Mouse (Mus musculus) ES-E14 (cell line): Measurements from ENCODE around the gene Dennd4a. TPM values are rescaled to one million over a fixed set of nuclear protein-coding genes. Genes with fewer than 3 reads are reported as not detected.
A peak's percentile ranks its signal among the peaks of the same experiment; 100 is the strongest.

Experiments used
- DNase-seq: peaks from one replicate; pipeline ENCODE4 v3.0.0-alpha.2; 2013; ENCODE audit warnings: low read depth, low spot score
- H3K27ac ChIP-seq: 2 replicates; pipeline ENCODE4 v1.5.1; 2012; ENCODE audit warnings: low read depth, mild to moderate bottlenecking, low read length, moderate library complexity, mixed read lengths; ENCODE audit not compliant: poor library complexity, insufficient read depth, severe bottlenecking
- H3K36me3 ChIP-seq: 2 replicates; pipeline ENCODE4 v1.6.1; 2012; ENCODE audit warnings: mild to moderate bottlenecking, low read length, moderate library complexity, mixed read lengths; ENCODE audit not compliant: control insufficient read depth, poor library complexity, insufficient read depth, severe bottlenecking
- H3K4me1 ChIP-seq, 2 experiments: fragments of 150-350 bp in 1 of 2; sonication (generic) in 1 of 2; 2 replicates each; pipeline ENCODE4 v1.6.1; 2012; ENCODE audit warnings: low read length in 2 of 2, mild to moderate bottlenecking in 1 of 2, mixed read lengths in 1 of 2; ENCODE audit not compliant: control insufficient read depth in 2 of 2, insufficient read depth in 2 of 2, poor library complexity in 1 of 2
- H3K4me3 ChIP-seq, 2 experiments: fragments of 150-350 bp in 1 of 2; sonication (generic) in 1 of 2; 2 replicates each; pipeline ENCODE4 v1.5.1; 2012; ENCODE audit warnings: low read length in 2 of 2, low read depth in 1 of 2, mild to moderate bottlenecking in 1 of 2, mixed read lengths in 1 of 2; ENCODE audit not compliant: insufficient read depth in 1 of 2, poor library complexity in 1 of 2, severe bottlenecking in 1 of 2
- H3K9ac ChIP-seq: 2 replicates; pipeline ENCODE4 v1.6.1; 2012; ENCODE audit warnings: low read depth, mild to moderate bottlenecking, low read length, mixed read lengths; ENCODE audit not compliant: poor library complexity, insufficient read depth, severe bottlenecking
- H3K9me3 ChIP-seq: fragments of 150-350 bp; sonication (generic); 2 replicates; pipeline ENCODE4 v1.6.1; 2012; ENCODE audit warnings: low read depth, mild to moderate bottlenecking, low read length; ENCODE audit not compliant: control insufficient read depth, insufficient read depth
- CHD2 ChIP-seq: IDR thresholded peaks from 2 replicates; pipeline ENCODE4 v1.6.1; 2014; ENCODE audit warnings: mild to moderate bottlenecking, low read depth, low read length, inconsistent platforms
- HCFC1 ChIP-seq: IDR thresholded peaks from 2 replicates; pipeline ENCODE4 v1.6.1; 2012; ENCODE audit warnings: low read length, inconsistent platforms, borderline replicate concordance; ENCODE audit not compliant: insufficient read depth
- MAFK ChIP-seq: IDR thresholded peaks from 2 replicates; pipeline ENCODE4 v1.6.1; 2014; ENCODE audit warnings: mild to moderate bottlenecking, low read depth, low read length, inconsistent platforms; ENCODE audit not compliant: insufficient read depth
- ZC3H11A ChIP-seq: IDR thresholded peaks from 2 replicates; pipeline ENCODE4 v1.6.1; 2012; ENCODE audit warnings: low read depth, mild to moderate bottlenecking, inconsistent platforms, low read length, borderline replicate concordance
- ZNF384 ChIP-seq: IDR thresholded peaks from 2 replicates; pipeline ENCODE4 v1.6.1; 2012; ENCODE audit warnings: low read depth, low read length, inconsistent platforms
- in situ Hi-C, 2 experiments: fragments of 600-800 bp; cut with MboI; formaldehyde crosslinking; loops; one replicate each; pipeline ENCODE4 v1.15.1; 2025; ENCODE audit warnings: low sequenced_read_pairs in 2 of 2, inconsistent platforms in 1 of 2; ENCODE audit not compliant: unreplicated experiment in 2 of 2
- total RNA-seq: library from RNA; depleted of rRNA; stranded (reverse); fragments of 300-350 nt; gene quantifications from 2 replicates; pipeline ENCODE4 v1.2.3, GENCODE M21; 2012

Gene Dennd4a
- total RNA-seq, 1 experiment = 3.7 TPM

GRCm38 (mm10) chr9:64940731-64941346, 129.7 kb downstream of the Dennd4a start:
- TF ChIP-seq ZNF384 = no peak
- no peak for TF ChIP-seq HCFC1
- TF ChIP-seq ZC3H11A = no peak
- no peak for TF ChIP-seq MAFK
- TF ChIP-seq CHD2 = no peak
- Histone ChIP-seq H3K27ac (no peak overlapping the region), H3K36me3 (no peaks in the 10 kb centered on the region), H3K9ac (no peak overlapping the region), H3K4me1 (peaks cover 0 to 3% of the 10 kb centered on the region in 2 experiments; a peak in 1 of 4 replicates), H3K9me3 (no peaks in the 10 kb centered on the region), H3K4me3 (no peak overlapping the region)
- DNase-seq = no peak
- in situ Hi-C loops = no loop called here

DNA sequence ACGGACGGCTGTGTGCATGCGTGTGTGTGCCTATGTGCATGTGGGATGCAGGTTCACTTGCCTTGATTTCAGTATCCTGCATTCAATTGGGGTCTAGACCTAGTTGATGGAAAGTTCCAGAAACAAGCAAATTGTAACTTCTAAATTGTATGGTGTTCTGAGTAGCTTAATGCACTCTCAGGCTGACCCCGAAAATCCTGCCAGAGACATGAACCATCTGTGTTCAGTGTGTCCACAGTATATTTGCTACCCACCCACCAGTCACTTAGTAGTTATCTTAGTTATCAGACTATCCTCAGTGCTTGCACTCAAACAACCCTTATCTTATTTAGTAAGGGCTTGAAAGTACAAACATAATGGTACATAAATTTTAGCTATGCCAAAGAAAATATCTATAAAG, 130.5 kb downstream of the Dennd4a start:
- in situ Hi-C loops = no loop called here
- no peaks in the 10 kb centered on the region for H3K36me3 ChIP-seq
- H3K27ac ChIP-seq = no peak overlapping the region
- no peaks in the 10 kb centered on the region for H3K9me3 ChIP-seq
- no peak for DNase-seq
- no peaks in the 10 kb centered on the region for H3K4me1 ChIP-seq
- no peak overlapping the region for H3K9ac ChIP-seq
- TF ChIP-seq HCFC1 (no peak), CHD2 (no peak), ZC3H11A (no peak), MAFK (no peak), ZNF384 (no peak)
- no peak overlapping the region for H3K4me3 ChIP-seq

GRCm38 (mm10) chr9:64943997-64944396, 132.9 kb downstream of the Dennd4a start:
- Histone ChIP-seq H3K4me1 (0 out of 4 replicates have a peak, but pooled peaks cover 0 to 2% of the 10 kb centered on the region in 2 experiments), H3K4me3 (peak overlapping the region; percentile 34 to 37), H3K9ac (no peak overlapping the region), H3K27ac (no peak overlapping the region), H3K9me3 (no peaks in the 10 kb centered on the region), H3K36me3 (no peaks in the 10 kb centered on the region)
- no peak for DNase-seq
- TF ChIP-seq HCFC1 (no peak), ZC3H11A (no peak), ZNF384 (no peak), MAFK (no peak), CHD2 (no peak)
- in situ Hi-C loops = no loop called here

DNA sequence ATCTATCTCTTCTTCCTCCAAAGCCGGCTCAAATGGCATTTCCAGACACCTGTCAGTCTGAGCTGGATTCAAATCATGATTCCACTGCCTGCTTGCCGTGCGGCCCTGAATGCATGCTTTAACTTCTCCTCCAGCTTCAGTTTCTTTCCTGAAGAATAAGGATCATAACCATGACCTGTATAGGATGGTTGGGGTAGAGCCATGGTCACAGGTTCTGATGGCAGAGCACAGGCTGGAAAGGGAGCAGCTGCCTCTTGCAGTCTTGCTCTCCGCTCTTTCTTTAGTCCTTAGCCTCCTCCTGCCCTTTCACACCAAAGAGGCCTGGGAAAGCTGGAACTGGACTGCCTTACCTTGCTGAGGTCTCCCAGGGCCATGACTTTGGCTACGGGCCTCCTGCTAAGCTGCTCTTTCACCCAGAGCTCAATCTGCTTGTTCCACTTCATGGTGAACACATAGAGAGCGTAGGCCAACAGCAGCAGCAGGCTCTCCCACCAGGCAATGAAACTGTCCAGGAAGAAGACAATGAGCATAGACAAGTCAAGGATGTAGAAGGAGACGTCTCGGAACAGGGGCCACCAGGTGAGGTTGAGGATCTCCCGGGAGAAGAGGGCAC, 136.4 kb downstream of the Dennd4a start:
- H3K9ac ChIP-seq = no peak overlapping the region
- no peak for DNase-seq
- in situ Hi-C loops = no loop called here
- no peak overlapping the region for H3K4me3 ChIP-seq
- TF ChIP-seq ZNF384 (no peak), HCFC1 (no peak)
- no peaks in the 10 kb centered on the region for H3K9me3 ChIP-seq
- H3K36me3 ChIP-seq = no peaks in the 10 kb centered on the region
- H3K4me1 ChIP-seq = 0 out of 4 replicates have a peak, but pooled peaks cover 0 to 4% of the 10 kb centered on the region in 2 experiments
- H3K27ac ChIP-seq = no peak overlapping the region
